Mouse (Mus musculus) ES-CJ7 (cell line): ENCODE measurements around the gene Tcp11l1.

Experiments
- DNase-seq: peaks from one replicate; pipeline ENCODE4 v3.0.0; 2011; ENCODE audit warnings: low read depth, low spot score

Tcp11l1 gene

GRCm38 (mm10) chr2:104711585-104712485, at the start of gene Tcp11l1:
TSS of gene Tcp11l1 (minus strand) at chr2:104712169.
- peak; percentile 24 for DNase-seq

- peak; percentile 66 for DNase-seq
These were observed 38.6 kb upstream of the Tcp11l1 start for GRCm38 (mm10) chr2:104750611-104751010.

- DNase-seq = no peak
These were observed 36.7 kb upstream of the Tcp11l1 start for GRCm38 (mm10) chr2:104748652-104749183.

- peak; percentile 88 for DNase-seq
These were observed 34.3 kb upstream of the Tcp11l1 start for GRCm38 (mm10) chr2:104746251-104746650.

- DNase-seq = peak; percentile 68
These were observed 32.0 kb upstream of the Tcp11l1 start for GRCm38 (mm10) chr2:104743971-104744370.

GRCm38 (mm10) chr2:104743160-104743559, 31.2 kb upstream of the Tcp11l1 start:
- no peak for DNase-seq

- DNase-seq = peak; percentile 95
These were observed 30.7 kb upstream of the Tcp11l1 start, which contains the start of gene Depdc7 for GRCm38 (mm10) chr2:104742741-104743064. TSS of gene Depdc7 (minus strand) at chr2:104742878.

- DNase-seq = no peak
These were observed 30.1 kb upstream of the Tcp11l1 start for GRCm38 (mm10) chr2:104741896-104742740.

GRCm38 (mm10) chr2:104741015-104741758, 29.2 kb upstream of the Tcp11l1 start:
- DNase-seq = no peak

GRCm38 (mm10) chr2:104740248-104740949, 28.4 kb upstream of the Tcp11l1 start:
- no peak for DNase-seq

- DNase-seq = no peak
These were observed 27.7 kb upstream of the Tcp11l1 start for GRCm38 (mm10) chr2:104739691-104740090.

- no peak for DNase-seq
These were observed 24.3 kb upstream of the Tcp11l1 start for GRCm38 (mm10) chr2:104736241-104736640.

- DNase-seq = peak; percentile 19
These were observed 20.7 kb upstream of the Tcp11l1 start for GRCm38 (mm10) chr2:104732562-104733256.

GRCm38 (mm10) chr2:104732033-104732444, 20.1 kb upstream of the Tcp11l1 start:
- DNase-seq = peak; percentile 17

- DNase-seq = no peak
These were observed 15.4 kb upstream of the Tcp11l1 start for GRCm38 (mm10) chr2:104727369-104727768.

GRCm38 (mm10) chr2:104722021-104722420, 10.1 kb upstream of the Tcp11l1 start:
- no peak for DNase-seq

- no peak for DNase-seq
These were observed 5.9 kb upstream of the Tcp11l1 start for GRCm38 (mm10) chr2:104717827-104718226.

GRCm38 (mm10) chr2:104717231-104717735, 5.3 kb upstream of the Tcp11l1 start:
- no peak for DNase-seq

GRCm38 (mm10) chr2:104716279-104716678, 4.3 kb upstream of the Tcp11l1 start, which contains the start of gene Pin1rt1:
TSS of gene Pin1rt1 (minus strand) at chr2:104716379.
- DNase-seq = no peak

- no peak for DNase-seq
These were observed 2.3 kb upstream of the Tcp11l1 start for GRCm38 (mm10) chr2:104714254-104714691.
